Mouse (Mus musculus) ES-Bruce4 (cell line): Measurements from ENCODE around the gene Slc50a1.

Experiments used
- CTCF ChIP-seq: IDR thresholded peaks from one replicate; pipeline ENCODE4 v1.8.1; 2011; ENCODE audit warnings: low read depth, low read length
- POLR2A ChIP-seq: IDR thresholded peaks from one replicate; pipeline ENCODE4 v1.8.1; 2011; ENCODE audit warnings: low read length; ENCODE audit not compliant: insufficient read depth

- TF ChIP-seq CTCF (no peak), POLR2A (no peak)
These were observed 45.0 kb upstream of the Slc50a1 start for GRCm38 (mm10) chr3:89315195-89315929.
